Mouse (Mus musculus): ENCODE data around the gene Rgl3. TPM values are rescaled to one million over a fixed set of nuclear protein-coding genes. Genes with fewer than 3 reads are reported as not detected.

The Rgl3 gene
- polyA plus RNA-seq, 1 experiment from 2014 or later = 1.8 TPM

- no peak overlapping the region for H3K4me3 ChIP-seq
- no peak overlapping the region for H3K27ac ChIP-seq
- H3K9ac ChIP-seq = no peak overlapping the region
- WGBS = 40% methylated on average over 12 of the region's 12 CpGs
- no peaks in the 10 kb centered on the region for H3K36me3 ChIP-seq
- H3K27me3 ChIP-seq = peaks cover 36% of the 10 kb centered on the region
- H3K9me3 ChIP-seq (replicated peaks) = no peaks in the 10 kb centered on the region
- peaks cover 3% of the 10 kb centered on the region for H3K4me1 ChIP-seq (replicated peaks)
- ATAC-seq (replicated peaks; ENCODE audit: insufficient number of reproducible peaks, insufficient read depth, low FRiP score, low read depth) = no peak
- H3K4me2 ChIP-seq = no peak overlapping the region
Measured at GRCm38 (mm10) chr9:21943638-21944037, 45.6 kb downstream of the Rgl3 start.

GRCm38 (mm10) chr9:21943046-21943445, 46.2 kb downstream of the Rgl3 start:
- Histone ChIP-seq H3K4me3 (no peak overlapping the region), H3K27me3 (peaks cover 30% of the 10 kb centered on the region), H3K36me3 (no peaks in the 10 kb centered on the region), H3K9ac (no peak overlapping the region), H3K4me1 (replicated peaks) (peaks cover 3% of the 10 kb centered on the region), H3K4me2 (no peak overlapping the region), H3K27ac (no peak overlapping the region), H3K9me3 (replicated peaks) (no peaks in the 10 kb centered on the region)
- ATAC-seq (replicated peaks; ENCODE audit: insufficient number of reproducible peaks, insufficient read depth, low FRiP score, low read depth) = no peak
- 59% methylated on average over 12 of the region's 12 CpGs for WGBS

- Histone ChIP-seq H3K27me3 (peaks cover under 1% of the 10 kb centered on the region), H3K27ac (no peak overlapping the region), H3K4me1 (replicated peaks) (peaks cover 9% of the 10 kb centered on the region), H3K4me2 (no peak overlapping the region), H3K36me3 (no peaks in the 10 kb centered on the region), H3K9me3 (replicated peaks) (no peaks in the 10 kb centered on the region), H3K4me3 (no peak overlapping the region), H3K9ac (no peak overlapping the region)
- WGBS = 78% methylated on average over 4 of the region's 4 CpGs
- no peak for ATAC-seq (replicated peaks; ENCODE audit: insufficient number of reproducible peaks, insufficient read depth, low FRiP score, low read depth)
Measured at GRCm38 (mm10) chr9:21938234-21938855, 50.9 kb downstream of the Rgl3 start.

- no peak overlapping the region for H3K27ac ChIP-seq
- ATAC-seq (replicated peaks; ENCODE audit: insufficient number of reproducible peaks, insufficient read depth, low FRiP score, low read depth) = no peak
- H3K9ac ChIP-seq = no peak overlapping the region
- H3K4me2 ChIP-seq = peak overlapping the region; percentile 90
- 75% methylated on average over 4 of the region's 4 CpGs for WGBS
- no peaks in the 10 kb centered on the region for H3K27me3 ChIP-seq
- peaks cover 9% of the 10 kb centered on the region for H3K4me1 ChIP-seq (replicated peaks)
- H3K9me3 ChIP-seq (replicated peaks) = no peaks in the 10 kb centered on the region
- no peaks in the 10 kb centered on the region for H3K36me3 ChIP-seq
- peak overlapping the region; percentile 60; the same call in 1 of the 2 replicates for H3K4me3 ChIP-seq
Measured at GRCm38 (mm10) chr9:21937711-21938175, 51.5 kb downstream of the Rgl3 start.

GRCm38 (mm10) chr9:21936692-21937570, 52.3 kb downstream of the Rgl3 start, which contains the start of gene Plppr2:
TSS of gene Plppr2 (plus strand) at chr9:21937033.
- Histone ChIP-seq H3K27me3 (no peaks in the 10 kb centered on the region), H3K4me1 (replicated peaks) (peaks cover 9% of the 10 kb centered on the region), H3K36me3 (no peaks in the 10 kb centered on the region), H3K9me3 (replicated peaks) (no peaks in the 10 kb centered on the region), H3K27ac (peak within 1 kb of the TSS; percentile 28; the same call in 1 of the 2 replicates), H3K4me2 (peak within 1 kb of the TSS; percentile 90), H3K9ac (peak within 1 kb of the TSS; percentile 59), H3K4me3 (peak within 1 kb of the TSS; percentile 60)
- 3% methylated on average over 41 of the region's 43 CpGs for WGBS
- ATAC-seq (replicated peaks; ENCODE audit: insufficient number of reproducible peaks, insufficient read depth, low FRiP score, low read depth) = peak; percentile 96

GRCm38 (mm10) chr9:21935466-21936131, 53.6 kb downstream of the Rgl3 start:
- H3K36me3 ChIP-seq = no peaks in the 10 kb centered on the region
- no peaks in the 10 kb centered on the region for H3K9me3 ChIP-seq (replicated peaks)
- 81% methylated on average over 7 of the region's 7 CpGs for WGBS
- no peak overlapping the region for H3K4me3 ChIP-seq
- H3K4me2 ChIP-seq = no peak overlapping the region
- H3K27me3 ChIP-seq = no peaks in the 10 kb centered on the region
- ATAC-seq (replicated peaks; ENCODE audit: insufficient number of reproducible peaks, insufficient read depth, low FRiP score, low read depth) = no peak
- H3K4me1 ChIP-seq (replicated peaks) = peaks cover 9% of the 10 kb centered on the region
- H3K9ac ChIP-seq = no peak overlapping the region
- no peak overlapping the region for H3K27ac ChIP-seq

GRCm38 (mm10) chr9:21934021-21934420, 55.2 kb downstream of the Rgl3 start:
- no peaks in the 10 kb centered on the region for H3K36me3 ChIP-seq
- 83% methylated on average over 12 of the region's 12 CpGs for WGBS
- no peak for ATAC-seq (replicated peaks; ENCODE audit: insufficient number of reproducible peaks, insufficient read depth, low FRiP score, low read depth)
- H3K4me3 ChIP-seq = no peak overlapping the region
- H3K9ac ChIP-seq = no peak overlapping the region
- H3K27ac ChIP-seq = no peak overlapping the region
- H3K4me1 ChIP-seq (replicated peaks) = peaks cover 9% of the 10 kb centered on the region
- no peak overlapping the region for H3K4me2 ChIP-seq
- no peaks in the 10 kb centered on the region for H3K9me3 ChIP-seq (replicated peaks)
- no peaks in the 10 kb centered on the region for H3K27me3 ChIP-seq

- H3K4me2 ChIP-seq = no peak overlapping the region
- no peak for ATAC-seq (replicated peaks; ENCODE audit: insufficient number of reproducible peaks, insufficient read depth, low FRiP score, low read depth)
- H3K27ac ChIP-seq = no peak overlapping the region
- H3K27me3 ChIP-seq = no peaks in the 10 kb centered on the region
- peaks cover 12% of the 10 kb centered on the region for H3K4me1 ChIP-seq (replicated peaks)
- no peak overlapping the region for H3K4me3 ChIP-seq
- WGBS = 62% methylated on average over 12 of the region's 12 CpGs
- no peak overlapping the region for H3K9ac ChIP-seq
- no peaks in the 10 kb centered on the region for H3K36me3 ChIP-seq
- H3K9me3 ChIP-seq (replicated peaks) = no peaks in the 10 kb centered on the region
Measured at GRCm38 (mm10) chr9:21932445-21933137, 56.7 kb downstream of the Rgl3 start.

GRCm38 (mm10) chr9:21932006-21932405, 57.2 kb downstream of the Rgl3 start:
- H3K27ac ChIP-seq = no peak overlapping the region
- H3K4me1 ChIP-seq (replicated peaks) = peaks cover 9% of the 10 kb centered on the region
- no peak for ATAC-seq (replicated peaks; ENCODE audit: insufficient number of reproducible peaks, insufficient read depth, low FRiP score, low read depth)
- no peak overlapping the region for H3K4me3 ChIP-seq
- no peak overlapping the region for H3K4me2 ChIP-seq
- H3K9ac ChIP-seq = no peak overlapping the region
- no peaks in the 10 kb centered on the region for H3K9me3 ChIP-seq (replicated peaks)
- WGBS = 61% methylated on average over 2 of the region's 2 CpGs
- H3K36me3 ChIP-seq = no peaks in the 10 kb centered on the region
- H3K27me3 ChIP-seq = no peaks in the 10 kb centered on the region

GRCm38 (mm10) chr9:21929208-21929607, 60.0 kb downstream of the Rgl3 start:
- H3K9ac ChIP-seq = no peak overlapping the region
- H3K4me1 ChIP-seq (replicated peaks) = peaks cover 20% of the 10 kb centered on the region
- no peaks in the 10 kb centered on the region for H3K27me3 ChIP-seq
- no peak overlapping the region for H3K27ac ChIP-seq
- H3K4me2 ChIP-seq = no peak overlapping the region
- H3K9me3 ChIP-seq (replicated peaks) = no peaks in the 10 kb centered on the region
- 89% methylated on average over 3 of the region's 3 CpGs for WGBS
- H3K36me3 ChIP-seq = no peaks in the 10 kb centered on the region
- no peak overlapping the region for H3K4me3 ChIP-seq
- no peak for ATAC-seq (replicated peaks; ENCODE audit: insufficient number of reproducible peaks, insufficient read depth, low FRiP score, low read depth)
